In the genomic region with DNA sequence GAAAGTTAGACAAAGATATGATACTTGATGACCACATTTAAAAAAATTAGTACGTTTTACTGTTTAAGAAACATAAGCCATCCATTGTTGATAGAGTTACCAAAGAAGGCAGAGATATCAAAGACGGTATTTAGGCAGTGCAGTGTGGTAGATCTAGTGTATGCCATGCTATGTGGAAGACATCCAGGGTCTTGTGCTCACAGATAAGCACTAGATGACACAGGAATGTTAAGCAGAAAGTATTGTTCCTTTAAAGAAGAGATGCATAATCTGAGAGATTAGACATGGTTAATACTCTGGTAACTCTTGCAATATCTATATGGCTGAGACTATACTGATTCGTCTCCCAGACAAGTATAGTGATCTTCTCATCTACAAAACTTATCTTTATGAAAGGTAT, we compare ENCODE assay signal across 21 mouse cellular contexts. TPM values are rescaled to one million over a fixed set of nuclear protein-coding genes. Genes with fewer than 3 reads are reported as not detected.
"Had no signal": no experiment of that assay in that cellular context is flagged by ENCODE, and none has a peak within 500 bp of the region (broad histone marks: within the 10 kb centered on the region; RNA-seq: fewer than 3 reads in every experiment).

No protein-coding gene starts in this region.

- H3K36me3 ChIP-seq: neural tube, embryonic 12.5 days; neural tube, embryonic 13.5 days; neural tube, embryonic 15.5 days; stomach, embryonic 15.5 days had no signal

- DNase-seq: retina, postnatal 1 day; right cerebral cortex, adult 18-20 months; right cerebral cortex, postnatal 14 days; right cerebral cortex, postnatal 25 days; right cerebral cortex, postnatal 4 days; spleen, adult 18-20 months; thymus, adult 18-20 months; thymus, adult 2 months; thymus, postnatal 14 days; thymus, postnatal 25 days; thymus, postnatal 36 days; thymus, postnatal 4 days had no signal

- H3K4me3 ChIP-seq: neural tube, embryonic 12.5 days; neural tube, embryonic 13.5 days; neural tube, embryonic 15.5 days; stomach, embryonic 15.5 days had no signal

- H3K4me1 ChIP-seq: neural tube, embryonic 12.5 days had no signal

- H3K27ac ChIP-seq: neural tube, embryonic 12.5 days; neural tube, embryonic 13.5 days; neural tube, embryonic 15.5 days; stomach, embryonic 15.5 days; stomach, postnatal 0 days had no signal

- H3K27me3 ChIP-seq: neural tube, embryonic 12.5 days; neural tube, embryonic 13.5 days; neural tube, embryonic 15.5 days; stomach, embryonic 15.5 days had no signal

- H3K9ac ChIP-seq: neural tube, embryonic 12.5 days; neural tube, embryonic 13.5 days; neural tube, embryonic 15.5 days; stomach, embryonic 15.5 days had no signal

- H3K9me3 ChIP-seq: neural tube, embryonic 12.5 days; neural tube, embryonic 13.5 days; neural tube, embryonic 15.5 days; stomach, embryonic 15.5 days had no signal

RNA-seq across cellular contexts. Expression of a gene that starts 5.4 kb away (rescaled TPM):
- polyA plus RNA-seq: testis, adult 2 months had no signal

RNA-seq across cellular contexts. Expression of a gene that starts 49.6 kb away (rescaled TPM):
- polyA plus RNA-seq: neural tube, embryonic 12.5 days; neural tube, embryonic 13.5 days; neural tube, embryonic 14.5 days; neural tube, embryonic 15.5 days; spleen, adult 2 months; stomach, embryonic 14.5 days; testis, adult 2 months had no signal
